Mouse (Mus musculus): ENCODE measurements around the gene Mansc4.
A peak's percentile ranks its signal among the peaks of the same experiment; 100 is the strongest.

Gene Mansc4

DNA sequence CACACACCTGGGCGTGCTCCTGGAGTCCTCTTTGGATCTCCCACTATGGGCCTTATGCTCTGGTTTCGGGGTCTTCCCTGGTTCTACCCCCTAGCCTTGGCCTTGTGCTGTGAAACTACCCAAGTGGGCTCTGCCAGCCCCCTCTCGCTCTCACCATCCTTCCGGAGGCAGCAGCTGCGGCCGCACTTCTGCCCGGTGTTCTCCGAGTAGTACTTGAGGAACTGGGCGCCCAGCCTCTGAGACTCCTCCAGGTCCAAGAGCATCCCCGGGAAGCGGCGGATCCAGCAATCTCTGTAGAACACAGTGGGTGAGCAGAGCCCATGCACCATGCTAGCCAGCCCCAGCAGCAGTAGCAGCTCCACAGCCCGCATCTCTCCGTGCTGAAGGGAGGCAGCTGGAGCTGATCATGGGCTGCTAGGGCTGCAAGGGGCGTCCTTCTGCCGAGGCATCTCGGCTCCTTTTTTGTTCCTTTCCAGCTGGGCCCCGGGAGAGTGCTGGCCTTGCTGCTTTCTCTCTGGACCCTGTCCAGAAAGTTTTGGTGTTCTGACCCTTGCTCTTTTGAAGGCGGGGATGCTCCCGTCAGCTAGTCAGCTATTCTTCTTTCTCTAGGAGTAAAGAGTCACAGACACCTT, at the start of gene Mansc4:
TSS of gene Mansc4 (minus strand) at position 439 of the 632 bp plus-strand sequence.
- DNase-seq: peak; percentile 91

DNA sequence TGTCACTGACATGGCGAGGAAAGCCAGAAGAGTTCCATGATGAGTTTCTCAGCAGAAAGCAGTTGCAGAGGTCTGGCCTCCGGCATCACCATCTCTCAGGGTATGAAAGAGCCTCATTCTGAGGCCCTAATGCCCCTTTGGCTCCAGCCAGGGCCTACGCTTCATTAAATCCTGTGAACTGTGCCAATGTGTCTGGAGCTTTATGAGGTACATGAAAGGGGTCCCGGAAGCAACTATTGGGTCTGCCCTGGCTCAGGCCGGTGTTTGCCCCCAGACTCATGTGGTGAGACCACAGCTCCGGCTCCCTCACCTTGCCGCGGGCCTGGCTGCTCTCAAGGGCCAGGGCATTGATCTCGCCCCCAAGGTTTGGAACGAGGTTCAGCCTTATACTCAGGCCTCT, 40.4 kb upstream of the Mansc4 start:
- no peak for DNase-seq

DNA sequence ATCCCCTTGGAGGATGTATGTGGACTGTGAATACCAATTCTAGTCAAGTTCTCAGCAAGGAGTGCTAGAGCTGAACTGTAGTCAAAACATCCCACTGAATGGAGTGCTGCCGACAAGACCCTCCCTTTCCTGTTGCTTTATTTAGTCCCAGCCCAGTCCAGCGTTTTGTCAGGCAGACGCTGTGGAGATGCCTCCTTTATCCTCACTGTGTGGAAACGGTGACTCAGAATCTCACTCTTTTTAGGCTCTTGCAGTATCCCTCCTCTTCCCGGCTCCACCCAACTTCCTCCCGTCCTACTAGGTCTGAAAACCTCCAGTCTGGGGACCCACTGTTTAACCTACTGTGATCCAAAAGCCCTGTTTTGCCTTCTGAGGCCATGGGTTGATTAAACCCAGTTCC, 34.5 kb upstream of the Mansc4 start:
- DNase-seq: no peak

DNA sequence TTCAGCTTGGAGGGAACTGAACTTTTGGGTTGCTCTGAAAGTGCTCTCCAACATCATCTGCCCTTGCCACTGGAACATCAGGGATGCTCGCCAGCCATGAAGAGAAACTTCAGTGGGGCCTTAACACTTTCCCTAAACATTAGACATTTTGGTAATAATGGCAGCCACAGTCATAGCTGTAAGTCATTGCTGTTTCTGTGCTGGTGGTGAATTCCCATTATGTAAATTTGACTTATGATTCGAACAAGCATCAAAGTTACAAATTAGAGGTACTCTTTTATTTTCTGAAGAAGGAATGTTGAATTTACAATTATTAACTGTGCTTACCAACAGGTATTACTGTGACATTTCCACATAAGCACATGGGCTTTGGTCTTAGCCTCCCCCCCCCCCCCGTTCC, 31.4 kb upstream of the Mansc4 start:
- DNase-seq: no peak

GRCm38 (mm10) chr6:147117764-147118163, 30.9 kb upstream of the Mansc4 start:
- DNase-seq: no peak

- peak; percentile 90 for DNase-seq
These were observed 29.7 kb upstream of the Mansc4 start for GRCm38 (mm10) chr6:147116579-147116978.

DNA sequence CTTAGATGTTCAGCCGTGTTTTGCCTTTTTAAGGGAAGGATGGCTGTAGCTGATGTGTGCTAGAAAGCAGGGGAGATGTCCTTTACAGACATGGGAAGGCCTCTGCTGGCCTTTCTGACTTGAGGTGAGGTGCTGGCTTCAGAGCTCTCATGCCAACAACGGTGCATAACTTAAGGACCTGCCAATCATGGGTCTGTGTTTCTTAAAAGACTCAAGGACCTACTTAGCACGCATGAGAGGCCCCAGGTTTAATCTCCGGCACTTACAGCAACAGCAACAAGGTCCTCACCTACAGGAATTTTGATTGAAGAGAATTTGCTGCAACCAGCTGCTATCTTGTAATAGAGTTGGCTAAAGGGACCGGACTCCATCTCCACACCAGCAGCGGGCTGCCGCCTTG, 22.5 kb upstream of the Mansc4 start:
- no peak for DNase-seq

DNA sequence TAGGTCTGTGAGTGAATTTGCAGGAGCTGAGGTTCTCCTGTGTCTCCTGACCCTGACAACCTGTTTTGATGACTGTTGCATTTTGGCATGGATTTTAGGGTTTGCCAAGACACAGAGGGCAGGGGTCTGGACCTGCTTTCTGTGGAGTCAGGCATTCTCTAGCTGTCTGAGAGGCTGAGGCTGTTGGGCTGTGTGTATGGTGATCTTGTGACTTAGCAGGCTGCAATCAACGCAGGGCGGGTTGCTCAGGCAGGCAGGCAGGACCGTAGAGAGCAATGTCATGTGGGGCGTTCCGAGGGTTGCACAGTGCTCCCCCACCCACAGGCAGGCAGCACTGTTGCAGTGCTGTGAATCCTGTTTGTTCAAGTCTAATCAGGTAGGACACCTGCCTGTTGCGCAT, 19.9 kb upstream of the Mansc4 start:
- peak; percentile 43 for DNase-seq

DNA sequence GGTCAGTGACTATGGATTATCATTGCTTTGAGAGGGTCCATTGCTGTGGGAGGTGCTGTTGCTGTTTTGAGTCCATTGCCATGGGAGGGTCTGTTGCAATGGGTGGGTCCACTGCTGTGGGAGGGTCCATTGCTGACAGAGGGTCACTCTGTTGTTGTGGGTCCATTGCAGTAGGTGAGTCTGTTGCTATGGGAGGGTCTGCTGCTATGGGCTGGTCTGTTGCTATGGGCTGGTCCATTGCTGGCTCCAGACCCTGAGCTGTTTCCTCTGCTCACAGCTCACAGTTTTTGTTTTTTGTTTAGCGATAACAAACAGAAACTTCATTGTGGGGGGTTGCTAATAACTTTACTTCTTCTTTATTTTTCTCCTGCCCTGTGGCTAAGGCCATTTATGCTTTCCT, 18.7 kb upstream of the Mansc4 start:
- no peak for DNase-seq

DNA sequence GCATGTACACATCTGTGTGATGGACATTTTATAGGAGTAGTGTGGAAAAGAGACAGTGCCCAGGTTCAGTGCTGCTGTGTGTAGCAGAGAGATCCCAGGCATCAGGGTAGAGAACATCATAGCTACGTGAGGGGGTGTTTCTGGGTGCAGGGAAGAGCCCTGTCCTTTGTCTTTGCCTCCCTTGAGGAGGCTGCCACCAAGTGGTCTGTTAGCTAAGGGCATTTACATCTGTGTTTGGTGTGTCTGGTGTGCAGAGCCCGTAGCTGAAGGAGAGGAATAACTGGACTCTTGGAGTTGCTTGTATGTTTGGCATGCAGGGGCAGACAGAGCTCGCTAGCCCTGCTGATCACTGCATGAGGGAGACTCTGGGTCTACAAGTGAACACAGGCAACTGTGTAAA, 15.5 kb upstream of the Mansc4 start:
- DNase-seq: no peak

DNA sequence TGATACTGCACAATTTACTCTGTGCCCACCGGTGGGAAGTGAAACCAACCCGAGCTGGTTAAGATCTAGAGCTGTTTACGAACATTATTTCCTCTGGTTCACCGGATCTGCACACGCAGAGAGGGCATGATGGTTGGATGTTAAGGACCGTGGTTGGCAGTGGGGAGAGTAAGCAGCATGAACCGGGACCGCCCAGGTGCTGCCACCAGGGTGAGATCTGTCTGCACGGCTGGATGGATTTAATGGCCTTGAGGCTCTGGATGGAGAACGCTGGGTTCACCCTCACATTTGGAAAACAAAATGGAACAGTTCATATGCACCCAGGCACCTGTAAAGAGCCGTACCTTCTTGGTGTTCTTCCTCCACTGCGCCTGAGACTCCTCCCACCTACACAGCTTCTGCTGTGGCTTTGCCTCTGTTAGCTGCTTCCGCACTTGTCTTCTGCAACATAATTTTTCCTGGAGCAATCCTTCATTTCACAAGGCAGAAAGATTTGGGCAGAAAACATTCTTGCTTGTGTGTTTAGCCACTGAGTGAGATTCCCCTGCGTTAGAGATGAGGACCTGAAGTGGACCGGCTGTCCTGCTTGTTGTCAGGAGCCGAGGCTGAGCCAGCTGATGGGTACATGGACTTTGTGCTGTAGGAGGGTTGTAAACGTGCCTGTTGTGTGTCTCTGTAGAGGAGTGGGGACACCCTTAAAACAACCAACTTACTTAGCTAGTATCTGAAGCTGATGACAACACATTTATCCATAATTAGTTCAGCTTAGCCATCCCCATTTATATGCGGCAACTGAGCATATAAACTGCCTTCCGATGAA, 12.8 kb upstream of the Mansc4 start:
- peak; percentile 41 for DNase-seq

GRCm38 (mm10) chr6:147097346-147097929, 10.6 kb upstream of the Mansc4 start:
- no peak for DNase-seq

GRCm38 (mm10) chr6:147096934-147097333, 10.1 kb upstream of the Mansc4 start:
- DNase-seq: no peak

DNA sequence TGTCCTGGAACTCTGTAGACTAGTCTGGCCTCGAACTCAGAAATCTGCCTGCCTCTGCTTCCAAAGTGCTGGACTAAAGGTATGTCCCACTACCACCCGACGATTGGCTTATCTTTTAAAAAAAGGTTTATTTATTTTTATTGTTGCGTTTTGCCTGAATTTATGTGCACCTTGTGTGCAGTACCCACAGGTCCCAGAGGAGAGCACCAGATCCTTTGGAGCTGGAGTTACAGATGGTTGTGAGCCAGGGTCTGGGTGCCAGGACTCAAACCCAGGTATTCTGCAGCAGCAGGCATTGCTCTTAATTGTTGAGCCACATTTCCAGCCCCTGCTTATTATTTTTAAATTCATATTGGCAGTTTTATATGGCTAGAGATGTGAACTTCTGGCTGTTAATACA, 9.3 kb upstream of the Mansc4 start:
- DNase-seq: no peak

GRCm38 (mm10) chr6:147094771-147095170, 7.9 kb upstream of the Mansc4 start:
- no peak for DNase-seq

- peak; percentile 59 for DNase-seq
These were observed 5.3 kb upstream of the Mansc4 start for GRCm38 (mm10) chr6:147092136-147092535.

DNA sequence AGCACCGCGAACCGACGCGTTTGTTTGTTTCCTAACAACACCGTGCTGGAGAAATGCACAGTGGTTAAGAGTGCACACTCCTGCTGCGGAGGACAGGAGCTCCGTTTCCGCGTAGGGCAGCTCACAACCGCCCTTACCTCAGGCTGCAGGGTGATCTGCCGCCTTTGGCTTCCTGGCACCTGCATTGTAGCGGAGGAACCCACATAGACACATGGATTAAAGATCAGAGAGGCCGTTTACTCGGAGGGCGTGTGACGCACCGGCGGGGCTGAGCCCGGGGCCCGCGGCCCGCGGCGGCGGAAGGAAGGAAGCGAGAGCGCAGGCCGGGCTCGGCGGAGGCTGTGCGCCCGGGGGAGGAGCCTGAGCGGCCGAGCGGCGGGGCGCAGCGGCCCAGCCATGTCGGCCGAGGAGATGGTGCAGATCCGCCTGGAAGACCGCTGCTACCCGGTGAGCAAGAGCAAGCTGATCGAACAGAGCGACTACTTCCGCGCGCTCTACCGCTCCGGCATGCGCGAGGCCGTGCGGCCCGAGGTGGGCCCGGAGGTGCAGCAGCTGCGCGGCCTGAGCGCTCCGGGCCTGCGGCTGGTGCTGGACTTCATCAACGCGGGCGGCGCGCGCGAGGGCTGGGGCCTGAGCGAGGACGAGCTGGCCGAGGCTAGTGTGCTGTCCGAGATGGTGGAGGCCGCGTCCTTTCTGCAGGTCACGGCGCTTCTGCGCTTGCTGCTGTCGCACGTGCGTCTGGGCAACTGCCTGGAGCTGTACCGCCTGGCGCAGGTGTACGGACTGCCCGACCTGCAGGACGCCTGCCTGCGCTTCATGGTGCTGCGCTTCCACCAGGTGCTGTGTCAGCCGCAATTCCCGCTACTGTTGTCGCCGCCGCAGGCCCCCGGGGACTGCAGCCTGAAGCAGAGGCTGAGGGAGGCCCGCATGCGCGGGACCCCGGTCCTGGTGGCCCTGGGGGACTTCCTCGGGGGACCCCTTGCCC, 4.6 kb upstream of the Mansc4 start, which contains the start of gene Klhl42:
TSS of gene Klhl42 (plus strand) at position 244 of the 985 bp plus-strand sequence.
- DNase-seq: peak; percentile 70

- no peak for DNase-seq
These were observed 3.4 kb upstream of the Mansc4 start for GRCm38 (mm10) chr6:147090191-147090590.

GRCm38 (mm10) chr6:147088517-147088916, 1.7 kb upstream of the Mansc4 start:
- DNase-seq: no peak

DNA sequence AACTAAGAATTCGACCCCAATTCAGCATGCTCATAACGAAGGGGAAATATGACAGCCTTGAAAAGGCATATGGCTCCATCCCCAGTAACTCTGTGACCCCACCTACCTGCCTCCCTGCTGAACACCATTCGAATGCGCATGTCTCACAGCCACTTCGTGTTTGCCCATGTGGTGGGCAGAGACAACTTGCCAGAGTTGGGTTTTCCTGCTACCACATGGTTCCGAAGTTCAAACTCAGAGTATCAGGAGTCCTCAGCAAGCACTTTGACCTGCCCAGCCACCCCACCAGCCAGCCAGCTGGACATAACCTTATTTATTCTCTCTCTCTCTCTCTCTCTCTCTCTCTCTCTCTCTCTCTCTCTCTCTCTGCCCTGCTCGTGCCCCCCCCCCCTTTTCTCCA, 904 bp upstream of the Mansc4 start:
- peak; percentile 90 for DNase-seq

GRCm38 (mm10) chr6:147085398-147086040, 1.3 kb downstream of the Mansc4 start:
- DNase-seq: no peak

DNA sequence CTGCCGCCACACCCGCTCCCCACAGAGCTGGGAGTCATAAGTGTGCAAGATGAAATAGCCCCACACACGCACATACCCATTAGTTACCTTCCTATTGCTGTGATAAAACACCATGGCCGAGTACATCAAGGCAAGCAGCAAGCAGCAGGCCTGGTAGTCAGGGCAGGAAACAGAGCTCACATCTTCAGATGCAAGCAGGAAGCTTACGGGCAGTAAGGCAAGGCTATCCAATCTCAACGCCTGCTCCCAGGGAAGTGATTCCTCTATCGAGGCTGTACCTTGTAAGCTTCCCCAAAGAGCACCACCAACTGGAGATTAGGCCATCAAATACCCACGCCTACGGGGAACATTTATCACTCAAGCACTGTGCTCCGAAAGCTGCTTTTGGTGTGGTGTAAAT, 6.9 kb downstream of the Mansc4 start:
- no peak for DNase-seq
